Mouse (Mus musculus) ES-E14 (cell line): Measurements from ENCODE around the gene Dbr1. TPM values are rescaled to one million over a fixed set of nuclear protein-coding genes. Genes with fewer than 3 reads are reported as not detected.

ENCODE experiments used
- DNase-seq: peaks from one replicate; pipeline ENCODE4 v3.0.0-alpha.2; 2013; ENCODE audit warnings: low read depth, low spot score
- H3K27ac ChIP-seq: 2 replicates; pipeline ENCODE4 v1.5.1; 2012; ENCODE audit warnings: low read depth, mild to moderate bottlenecking, low read length, moderate library complexity, mixed read lengths; ENCODE audit not compliant: poor library complexity, insufficient read depth, severe bottlenecking
- H3K36me3 ChIP-seq: 2 replicates; pipeline ENCODE4 v1.6.1; 2012; ENCODE audit warnings: mild to moderate bottlenecking, low read length, moderate library complexity, mixed read lengths; ENCODE audit not compliant: control insufficient read depth, poor library complexity, insufficient read depth, severe bottlenecking
- H3K4me1 ChIP-seq, 2 experiments: fragments of 150-350 bp in 1 of 2; sonication (generic) in 1 of 2; 2 replicates each; pipeline ENCODE4 v1.6.1; 2012; ENCODE audit warnings: low read length in 2 of 2, mild to moderate bottlenecking in 1 of 2, mixed read lengths in 1 of 2; ENCODE audit not compliant: control insufficient read depth in 2 of 2, insufficient read depth in 2 of 2, poor library complexity in 1 of 2
- H3K4me3 ChIP-seq, 2 experiments: fragments of 150-350 bp in 1 of 2; sonication (generic) in 1 of 2; 2 replicates each; pipeline ENCODE4 v1.5.1; 2012; ENCODE audit warnings: low read length in 2 of 2, low read depth in 1 of 2, mild to moderate bottlenecking in 1 of 2, mixed read lengths in 1 of 2; ENCODE audit not compliant: insufficient read depth in 1 of 2, poor library complexity in 1 of 2, severe bottlenecking in 1 of 2
- H3K9ac ChIP-seq: 2 replicates; pipeline ENCODE4 v1.6.1; 2012; ENCODE audit warnings: low read depth, mild to moderate bottlenecking, low read length, mixed read lengths; ENCODE audit not compliant: poor library complexity, insufficient read depth, severe bottlenecking
- H3K9me3 ChIP-seq: fragments of 150-350 bp; sonication (generic); 2 replicates; pipeline ENCODE4 v1.6.1; 2012; ENCODE audit warnings: low read depth, mild to moderate bottlenecking, low read length; ENCODE audit not compliant: control insufficient read depth, insufficient read depth
- CHD2 ChIP-seq: IDR thresholded peaks from 2 replicates; pipeline ENCODE4 v1.6.1; 2014; ENCODE audit warnings: mild to moderate bottlenecking, low read depth, low read length, inconsistent platforms
- HCFC1 ChIP-seq: IDR thresholded peaks from 2 replicates; pipeline ENCODE4 v1.6.1; 2012; ENCODE audit warnings: low read length, inconsistent platforms, borderline replicate concordance; ENCODE audit not compliant: insufficient read depth
- MAFK ChIP-seq: IDR thresholded peaks from 2 replicates; pipeline ENCODE4 v1.6.1; 2014; ENCODE audit warnings: mild to moderate bottlenecking, low read depth, low read length, inconsistent platforms; ENCODE audit not compliant: insufficient read depth
- ZC3H11A ChIP-seq: IDR thresholded peaks from 2 replicates; pipeline ENCODE4 v1.6.1; 2012; ENCODE audit warnings: low read depth, mild to moderate bottlenecking, inconsistent platforms, low read length, borderline replicate concordance
- ZNF384 ChIP-seq: IDR thresholded peaks from 2 replicates; pipeline ENCODE4 v1.6.1; 2012; ENCODE audit warnings: low read depth, low read length, inconsistent platforms
- in situ Hi-C, 2 experiments: fragments of 600-800 bp; cut with MboI; formaldehyde crosslinking; loops; one replicate each; pipeline ENCODE4 v1.15.1; 2025; ENCODE audit warnings: low sequenced_read_pairs in 2 of 2, inconsistent platforms in 1 of 2; ENCODE audit not compliant: unreplicated experiment in 2 of 2
- total RNA-seq: library from RNA; depleted of rRNA; stranded (reverse); fragments of 300-350 nt; gene quantifications from 2 replicates; pipeline ENCODE4 v1.2.3, GENCODE M21; 2012

The Dbr1 gene
- total RNA-seq, 1 experiment, result 48.1 TPM

DNA sequence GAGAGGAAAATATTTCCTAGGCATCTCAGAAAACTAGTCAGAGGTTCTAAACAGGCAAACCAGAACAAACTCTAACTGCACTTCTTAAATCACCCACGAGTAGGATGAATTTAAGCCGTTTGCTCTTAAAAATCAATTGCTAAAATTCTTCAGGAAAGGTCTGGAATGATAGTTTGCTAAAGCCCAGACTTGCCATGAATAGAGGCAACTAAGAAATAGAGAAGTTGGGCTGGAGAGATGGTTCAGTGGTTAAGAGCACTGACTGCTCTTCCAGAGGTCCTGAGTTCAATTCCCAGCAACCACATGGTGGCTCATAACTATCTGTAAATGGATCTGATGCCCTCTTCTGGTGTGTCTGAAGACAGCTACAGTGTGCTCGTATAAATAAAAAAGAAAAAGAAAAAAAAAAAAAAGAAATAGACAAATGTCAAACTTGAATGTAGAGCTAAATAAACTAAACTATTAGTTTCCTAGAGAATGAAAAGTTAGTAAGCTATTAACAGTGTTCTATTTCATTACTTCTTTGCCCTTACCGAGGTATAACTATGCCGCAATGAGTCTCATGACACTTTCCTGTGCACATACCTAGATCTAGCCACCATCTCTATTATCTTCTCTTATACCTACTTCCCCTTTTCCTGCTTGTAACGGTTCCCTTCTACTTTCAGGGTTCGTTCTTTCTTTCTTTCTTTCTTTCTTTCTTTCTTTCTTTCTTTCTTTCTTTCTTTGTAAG, 16.6 kb upstream of the Dbr1 start:
- DNase-seq, result no peak
- Histone ChIP-seq H3K9ac (no peak overlapping the region), H3K36me3 (no peaks in the 10 kb centered on the region), H3K27ac (no peak overlapping the region), H3K4me1 (no peaks in the 10 kb centered on the region), H3K4me3 (no peak overlapping the region), H3K9me3 (no peaks in the 10 kb centered on the region)
- in situ Hi-C loops, result no loop called here
- TF ChIP-seq HCFC1 (no peak), ZNF384 (no peak), ZC3H11A (no peak), CHD2 (no peak), MAFK (no peak)

DNA sequence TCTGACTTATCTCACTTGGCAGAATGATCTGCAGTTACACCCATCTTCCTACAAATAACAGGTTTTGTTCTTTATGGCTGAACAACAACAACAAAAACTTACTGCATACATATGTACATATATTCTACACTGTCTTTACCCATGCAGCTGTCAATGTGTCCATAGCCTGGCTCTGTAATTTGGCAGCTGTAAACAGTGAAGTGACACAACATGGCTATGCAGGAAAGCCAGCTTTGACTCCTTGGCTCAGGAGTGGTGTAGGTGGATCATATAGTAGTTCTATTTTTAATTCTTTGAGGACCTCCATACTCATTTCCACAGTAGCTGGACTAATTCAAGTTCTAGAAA, 16.1 kb upstream of the Dbr1 start:
- no peaks in the 10 kb centered on the region for H3K9me3 ChIP-seq
- H3K9ac ChIP-seq, result no peak overlapping the region
- in situ Hi-C loops, result no loop called here
- no peak overlapping the region for H3K4me3 ChIP-seq
- DNase-seq, result no peak
- H3K36me3 ChIP-seq, result no peaks in the 10 kb centered on the region
- no peaks in the 10 kb centered on the region for H3K4me1 ChIP-seq
- no peak overlapping the region for H3K27ac ChIP-seq
- TF ChIP-seq ZNF384, result no peak
- no peak for TF ChIP-seq ZC3H11A
- TF ChIP-seq HCFC1, result no peak

DNA sequence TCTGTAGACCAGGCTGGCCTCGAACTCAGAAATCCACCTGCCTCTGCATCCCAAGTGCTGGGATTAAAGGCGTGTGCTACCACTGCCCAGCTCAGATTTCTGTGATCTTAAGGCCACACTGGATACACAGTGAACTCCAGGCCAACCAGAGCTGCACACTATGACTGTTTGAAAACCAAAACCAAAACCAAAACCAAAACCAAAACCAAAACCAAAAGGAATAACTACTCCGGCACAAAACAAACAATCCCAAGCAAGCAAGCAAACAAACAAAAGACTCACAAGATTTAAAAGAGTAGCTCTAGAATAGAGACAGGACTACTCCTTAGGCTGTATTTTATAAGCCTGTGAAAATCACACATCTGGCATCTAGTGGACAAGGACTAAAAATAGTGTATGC, 15.2 kb upstream of the Dbr1 start:
- TF ChIP-seq MAFK, result no peak
- TF ChIP-seq CHD2, result no peak
- TF ChIP-seq HCFC1, result no peak
- TF ChIP-seq ZC3H11A, result no peak
- no peak for TF ChIP-seq ZNF384
- Histone ChIP-seq H3K4me3 (no peak overlapping the region), H3K4me1 (no peaks in the 10 kb centered on the region), H3K9ac (no peak overlapping the region), H3K36me3 (no peaks in the 10 kb centered on the region), H3K9me3 (no peaks in the 10 kb centered on the region), H3K27ac (no peak overlapping the region)
- in situ Hi-C loops, result no loop called here
- DNase-seq, result no peak

DNA sequence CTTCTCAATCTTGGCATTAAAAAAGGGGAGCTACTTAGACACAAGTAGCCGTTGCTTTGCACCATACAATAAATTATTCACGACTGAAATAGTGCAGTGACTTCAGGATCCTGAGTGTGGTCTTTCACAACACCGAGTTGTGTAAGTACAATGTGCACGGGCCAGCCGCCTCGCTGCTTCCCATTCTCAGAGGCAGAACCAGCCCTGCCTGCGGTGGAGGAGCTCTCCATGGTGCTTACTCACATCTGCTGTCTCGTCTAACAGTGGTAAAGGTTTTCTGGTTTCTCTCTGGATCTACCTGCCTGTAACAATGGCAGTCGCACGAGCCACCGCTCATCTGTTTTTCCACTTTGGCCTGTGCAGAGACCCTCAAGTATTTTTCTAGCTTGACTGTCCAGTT, 11.9 kb upstream of the Dbr1 start:
- no peak overlapping the region for H3K27ac ChIP-seq
- no peaks in the 10 kb centered on the region for H3K36me3 ChIP-seq
- TF ChIP-seq CHD2, result no peak
- TF ChIP-seq MAFK, result no peak
- no peak for TF ChIP-seq HCFC1
- TF ChIP-seq ZNF384, result no peak
- TF ChIP-seq ZC3H11A, result no peak
- H3K9me3 ChIP-seq, result no peaks in the 10 kb centered on the region
- in situ Hi-C loops, result no loop called here
- H3K4me3 ChIP-seq, result no peak overlapping the region
- H3K4me1 ChIP-seq, result 0 out of 4 replicates have a peak, but pooled peaks cover 2% of the 10 kb centered on the region in 2 experiments
- peak; percentile 63 for DNase-seq
- H3K9ac ChIP-seq, result no peak overlapping the region

DNA sequence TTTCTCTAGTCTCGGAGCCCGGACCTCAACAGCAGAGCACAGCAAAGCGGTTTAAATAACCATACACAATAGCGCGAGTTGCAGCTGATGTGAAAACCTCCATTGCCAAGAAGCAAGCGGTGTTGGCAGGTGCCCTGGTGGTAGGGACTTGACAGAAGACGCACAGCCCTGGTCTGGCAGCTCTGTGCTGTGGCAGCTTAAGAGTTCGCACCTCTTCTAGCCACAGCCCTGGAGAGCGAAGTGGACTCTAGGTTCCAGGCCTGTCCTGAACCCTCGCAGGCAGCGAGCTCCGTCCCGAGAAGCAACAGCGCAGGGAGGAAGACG, 7.6 kb upstream of the Dbr1 start:
- Histone ChIP-seq H3K27ac (no peak overlapping the region), H3K9me3 (no peaks in the 10 kb centered on the region), H3K4me3 (peak overlapping the region; percentile 89 to 97), H3K36me3 (no peaks in the 10 kb centered on the region), H3K9ac (peak overlapping the region; percentile 98), H3K4me1 (0 out of 4 replicates have a peak, but pooled peaks cover 2% of the 10 kb centered on the region in 2 experiments)
- in situ Hi-C loops, result no loop called here
- TF ChIP-seq ZNF384 (no peak), ZC3H11A (no peak), CHD2 (no peak), HCFC1 (no peak), MAFK (no peak)
- no peak for DNase-seq
